Mouse (Mus musculus) CH12.LX (cell line): ENCODE data around the gene Creb3l2. TPM values are rescaled to one million over a fixed set of nuclear protein-coding genes. Genes with fewer than 3 reads are reported as not detected.

ENCODE experiments used
- DNase-seq: peaks from one replicate; pipeline ENCODE4 v3.0.0-alpha.2; 2013; ENCODE audit errors: extremely low read depth
- H3K27ac ChIP-seq: 2 replicates; pipeline ENCODE4 v1.5.1; 2012; ENCODE audit warnings: low read depth, mild to moderate bottlenecking, control low read depth, moderate library complexity; ENCODE audit not compliant: insufficient read depth
- H3K27me3 ChIP-seq: replicated peaks from 2 replicates; pipeline ENCODE3; 2012; ENCODE audit warnings: inconsistent platforms
- H3K36me3 ChIP-seq, 2 experiments: replicated peaks in 1 of 2; 2 replicates each; pipeline versions ENCODE3 to v1.6.1; 2012; ENCODE audit warnings: inconsistent platforms in 1 of 2, low read length in 1 of 2, mild to moderate bottlenecking in 1 of 2, mixed read lengths in 1 of 2, moderate library complexity in 1 of 2; ENCODE audit not compliant: control insufficient read depth in 1 of 2, insufficient read depth in 1 of 2
- H3K4me1 ChIP-seq, 2 experiments: 2 replicates each; pipeline ENCODE4 v1.6.1; 2012; ENCODE audit warnings: inconsistent platforms in 1 of 2, moderate library complexity in 1 of 2; ENCODE audit not compliant: insufficient read depth in 2 of 2, control insufficient read depth in 1 of 2
- H3K4me2 ChIP-seq: 2 replicates; pipeline ENCODE4 v1.6.1; 2012; ENCODE audit warnings: low read depth, mild to moderate bottlenecking, control low read depth; ENCODE audit not compliant: poor library complexity, insufficient read depth, severe bottlenecking
- H3K4me3 ChIP-seq, 3 experiments: fragments of 150-350 bp in 1 of 3; sonication (generic) in 1 of 3; replicated peaks in 1 of 3; 2 replicates each; pipeline versions ENCODE3 to v1.5.1; 2011 to 2012; ENCODE audit warnings: low read depth in 2 of 3, low read length in 2 of 3, mild to moderate bottlenecking in 2 of 3, moderate library complexity in 2 of 3, control low read depth in 1 of 3, improper control_type of control experiment in 1 of 3, inconsistent platforms in 1 of 3, mixed read lengths in 1 of 3; ENCODE audit not compliant: poor library complexity in 1 of 3
- H3K79me2 ChIP-seq: replicated peaks from 2 replicates; pipeline ENCODE4 v1.6.1; 2012; ENCODE audit warnings: mild to moderate bottlenecking, moderate library complexity; ENCODE audit not compliant: control insufficient read depth, poor library complexity, insufficient read depth, severe bottlenecking; ENCODE audit errors: extremely low read depth
- H3K9ac ChIP-seq: 2 replicates; pipeline ENCODE4 v1.6.1; 2012; ENCODE audit warnings: low read depth, mild to moderate bottlenecking, control low read depth, moderate library complexity; ENCODE audit not compliant: insufficient read depth
- H3K9me3 ChIP-seq: replicated peaks from 2 replicates; pipeline ENCODE3; 2012; ENCODE audit warnings: low read length, inconsistent platforms, mixed read lengths
- BHLHE40 ChIP-seq: IDR thresholded peaks from 2 replicates; pipeline ENCODE4 v1.6.1; 2011; ENCODE audit warnings: mild to moderate bottlenecking, low read depth, low read length, improper control_type of control experiment
- CHD1 ChIP-seq: IDR thresholded peaks from 2 replicates; pipeline ENCODE4 v1.6.1; 2012; ENCODE audit warnings: low read depth, low read length, improper control_type of control experiment, inconsistent platforms
- ELF1 ChIP-seq: IDR thresholded peaks from 2 replicates; pipeline ENCODE4 v1.6.1; 2014; ENCODE audit warnings: low read depth, mild to moderate bottlenecking, inconsistent platforms, low read length, improper control_type of control experiment
- EP300 ChIP-seq: IDR thresholded peaks from 2 replicates; pipeline ENCODE4 v1.6.1; 2011; ENCODE audit warnings: low read length, improper control_type of control experiment
- JUN ChIP-seq: IDR thresholded peaks from 2 replicates; pipeline ENCODE4 v1.6.1; 2011; ENCODE audit warnings: low read depth, mild to moderate bottlenecking, low read length, improper control_type of control experiment, moderate library complexity; ENCODE audit not compliant: insufficient read depth
- JUND ChIP-seq: conservative IDR thresholded peaks from 2 replicates; pipeline ENCODE4 v1.6.1; 2011; ENCODE audit warnings: low read depth, low read length, improper control_type of control experiment
- MAFK ChIP-seq: IDR thresholded peaks from 2 replicates; pipeline ENCODE4 v1.6.1; 2011; ENCODE audit warnings: low read length, improper control_type of control experiment; ENCODE audit not compliant: insufficient replicate concordance
- MAZ ChIP-seq: IDR thresholded peaks from 2 replicates; pipeline ENCODE4 v1.6.1; 2012; ENCODE audit warnings: low read depth, mild to moderate bottlenecking, inconsistent platforms, low read length, improper control_type of control experiment, moderate library complexity
- MXI1 ChIP-seq: IDR thresholded peaks from 2 replicates; pipeline ENCODE4 v1.6.1; 2011; ENCODE audit warnings: mild to moderate bottlenecking, low read depth, low read length, improper control_type of control experiment
- NELFE ChIP-seq: IDR thresholded peaks from 2 replicates; pipeline ENCODE4 v1.6.1; 2011; ENCODE audit warnings: low read depth, low read length, improper control_type of control experiment
- NRF1 ChIP-seq: IDR thresholded peaks from 2 replicates; pipeline ENCODE4 v1.6.1; 2014; ENCODE audit warnings: low read depth, mild to moderate bottlenecking, inconsistent platforms, low read length, improper control_type of control experiment, moderate library complexity
- RAD21 ChIP-seq: IDR thresholded peaks from 2 replicates; pipeline ENCODE4 v1.6.1; 2011; ENCODE audit warnings: low read depth, mild to moderate bottlenecking, low read length, improper control_type of control experiment, moderate library complexity
- SIN3A ChIP-seq: IDR thresholded peaks from 2 replicates; pipeline ENCODE4 v1.6.1; 2012; ENCODE audit warnings: low read length, improper control_type of control experiment, inconsistent platforms
- UBTF ChIP-seq: IDR thresholded peaks from 2 replicates; pipeline ENCODE4 v1.6.1; 2012; ENCODE audit warnings: low read depth, mild to moderate bottlenecking, inconsistent platforms, low read length, improper control_type of control experiment, moderate library complexity
- ZC3H11A ChIP-seq: IDR thresholded peaks from 2 replicates; pipeline ENCODE4 v1.6.1; 2012; ENCODE audit warnings: low read depth, mild to moderate bottlenecking, inconsistent platforms, low read length, improper control_type of control experiment
- ZKSCAN1 ChIP-seq: IDR thresholded peaks from 2 replicates; pipeline ENCODE4 v1.6.1; 2012; ENCODE audit warnings: low read depth, inconsistent platforms, low read length, improper control_type of control experiment, borderline replicate concordance
- dilution Hi-C: fragments of 300-500 bp; cut with MboI; formaldehyde crosslinking; loops from 2 replicates; pipeline ENCODE4 v1.14.3; 2020; ENCODE audit warnings: low sequenced_read_pairs; ENCODE audit not compliant: extremely low pct_unique_long_range_greater_than_20kb, extremely low pct_ligation_motif_present
- in situ Hi-C: fragments of 300-500 bp; cut with MboI; formaldehyde crosslinking; loops from 3 replicates; pipeline ENCODE4 v1.14.3; 2019; ENCODE audit warnings: low sequenced_read_pairs, low pct_ligation_motif_present, low pct_unique_long_range_greater_than_20kb, mixed read lengths
- polyA plus RNA-seq: library from polyadenylated mRNA; unstranded; fragments of >175 nt; gene quantifications from 2 replicates; pipeline ENCODE4 v1.2.1, GENCODE M21; 2012; ENCODE audit warnings: low read depth; ENCODE audit not compliant: insufficient read length
- total RNA-seq, 2 experiments: library from RNA; depleted of rRNA; stranded (reverse); fragments of 300-350 nt in 1 of 2; fragments of >200 nt in 1 of 2; gene quantifications; 2 replicates each; pipeline ENCODE4 v1.2.3; 2012 to 2014

Creb3l2 gene
- total and polyA plus RNA-seq, 3 experiments = 1.5 to 8.5 (median 7.0) TPM

DNA sequence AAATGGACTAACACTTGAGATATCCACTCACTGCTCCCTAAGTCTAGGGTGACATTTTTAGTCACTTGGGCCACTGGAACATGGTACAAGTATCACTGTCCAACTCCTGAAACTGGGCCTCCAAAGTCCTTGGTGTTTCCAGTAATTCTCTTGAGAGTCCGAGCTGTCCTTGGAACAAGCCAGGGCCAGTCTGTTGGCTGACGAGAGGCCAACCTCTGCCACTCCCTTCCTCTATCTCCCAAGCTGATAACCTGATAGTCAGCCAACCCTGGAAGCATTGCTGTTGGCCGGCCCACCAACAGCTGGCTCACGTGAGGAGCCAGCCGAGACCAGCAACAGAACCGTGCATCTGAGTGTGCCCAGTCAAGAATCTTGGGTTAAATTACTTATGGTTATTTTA lies 35.0 kb downstream of the Creb3l2 start:
- Histone ChIP-seq H3K4me3 (no peak overlapping the region), H3K27ac (no peak overlapping the region), H3K4me2 (no peak overlapping the region), H3K9me3 (no peaks in the 10 kb centered on the region), H3K36me3 (peaks cover 0 to 12% of the 10 kb centered on the region in 2 experiments), H3K9ac (no peak overlapping the region), H3K4me1 (peaks cover 15 to 31% of the 10 kb centered on the region in 2 experiments), H3K27me3 (no peaks in the 10 kb centered on the region), H3K79me2 (peaks cover 18% of the 10 kb centered on the region)
- DNase-seq = no peak
- dilution Hi-C loops = no loop called here
- no peak for TF ChIP-seq JUN
- no peak for TF ChIP-seq CHD1
- TF ChIP-seq EP300 = no peak
- no peak for TF ChIP-seq SIN3A
- no peak for TF ChIP-seq ELF1
- no peak for TF ChIP-seq ZKSCAN1
- TF ChIP-seq UBTF = no peak
- TF ChIP-seq MXI1 = no peak
- TF ChIP-seq NRF1 = no peak
- no peak for TF ChIP-seq NELFE
- in situ Hi-C loops = no loop called here

DNA sequence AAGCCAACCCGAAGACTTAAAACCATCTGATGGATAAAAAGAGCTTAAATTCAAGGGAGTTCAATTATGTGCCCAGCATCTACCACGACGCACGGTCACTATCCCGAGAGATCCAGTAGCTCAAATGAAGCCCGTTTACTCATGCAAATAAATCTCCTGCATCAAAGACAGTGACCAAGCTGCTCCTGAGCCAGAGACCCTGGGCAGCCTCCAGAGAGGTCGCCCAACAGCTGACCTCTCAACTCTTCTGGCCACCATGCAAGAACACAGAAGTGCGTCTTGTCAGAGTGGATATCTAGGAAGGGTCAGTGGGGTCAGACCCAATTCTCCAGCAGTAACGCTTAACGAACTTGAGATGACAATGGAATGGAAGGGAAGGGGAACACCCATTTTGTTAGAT lies 35.9 kb downstream of the Creb3l2 start:
- in situ Hi-C loops (no loop called here), dilution Hi-C loops (no loop called here)
- TF ChIP-seq MXI1 = no peak
- no peak for TF ChIP-seq RAD21
- no peak for TF ChIP-seq MAZ
- TF ChIP-seq NRF1 = no peak
- no peak for TF ChIP-seq ZKSCAN1
- no peak for TF ChIP-seq ZC3H11A
- no peak for TF ChIP-seq JUND
- no peak for TF ChIP-seq MAFK
- no peak for TF ChIP-seq BHLHE40
- no peak for DNase-seq
- Histone ChIP-seq H3K4me1 (peaks cover 12 to 25% of the 10 kb centered on the region in 2 experiments), H3K4me2 (no peak overlapping the region), H3K4me3 (no peak overlapping the region), H3K9me3 (no peaks in the 10 kb centered on the region), H3K27ac (no peak overlapping the region), H3K79me2 (peaks cover 16% of the 10 kb centered on the region), H3K9ac (no peak overlapping the region), H3K36me3 (peaks cover 0 to 11% of the 10 kb centered on the region in 2 experiments), H3K27me3 (no peaks in the 10 kb centered on the region)
